Mouse (Mus musculus): ENCODE results near the gene Palm. TPM values are rescaled to one million over a fixed set of nuclear protein-coding genes. Genes with fewer than 3 reads are reported as not detected.
A peak's percentile ranks its signal among the peaks of the same experiment; 100 is the strongest.

The Palm gene
- polyA plus RNA-seq, 1 experiment from 2014 or later = 349 TPM

GRCm38 (mm10) chr10:79779784-79780663 lies 13.3 kb upstream of the Palm start:
- no peak overlapping the region for H3K27ac ChIP-seq (ENCODE audit: low read length)
- ATAC-seq = peak; percentile 91
- H3K4me2 ChIP-seq (ENCODE audit: low read length) = peak overlapping the region; percentile 59
- H3K27me3 ChIP-seq (replicated peaks; ENCODE audit: control insufficient read depth, insufficient read depth, low read length) = peaks cover 17% of the 10 kb centered on the region
- H3K4me1 ChIP-seq (replicated peaks; ENCODE audit: control insufficient read depth, insufficient read depth, low read length) = peaks cover 20% of the 10 kb centered on the region
- 1% methylated on average over 55 of the region's 55 CpGs for WGBS
- H3K9me3 ChIP-seq (ENCODE audit: control insufficient read depth, low read length) = peaks cover 2% of the 10 kb centered on the region; the same call in 1 of the 2 replicates
- H3K4me3 ChIP-seq (replicated peaks; ENCODE audit: low read length) = peak overlapping the region; percentile 44
- no peaks in the 10 kb centered on the region for H3K36me3 ChIP-seq (ENCODE audit: control insufficient read depth, insufficient read depth)
- H3K9ac ChIP-seq (replicated peaks; ENCODE audit: low read depth, low read length) = 0 out of 2 replicates have a peak overlapping the region, but pooled peaks have one; percentile 7

GRCm38 (mm10) chr10:79780664-79781015 lies 12.7 kb upstream of the Palm start:
- H3K9ac ChIP-seq (replicated peaks; ENCODE audit: low read depth, low read length) = 0 out of 2 replicates have a peak overlapping the region, but pooled peaks have one; percentile 7
- no peak; the same call in 1 of the 2 replicates for ATAC-seq
- no peak overlapping the region for H3K27ac ChIP-seq (ENCODE audit: low read length)
- H3K27me3 ChIP-seq (replicated peaks; ENCODE audit: control insufficient read depth, insufficient read depth, low read length) = peaks cover 17% of the 10 kb centered on the region
- H3K4me2 ChIP-seq (ENCODE audit: low read length) = peak overlapping the region; percentile 59
- H3K36me3 ChIP-seq (ENCODE audit: control insufficient read depth, insufficient read depth) = no peaks in the 10 kb centered on the region
- 2% methylated on average over 13 of the region's 13 CpGs for WGBS
- H3K4me3 ChIP-seq (replicated peaks; ENCODE audit: low read length) = peak overlapping the region; percentile 44
- peaks cover 20% of the 10 kb centered on the region for H3K4me1 ChIP-seq (replicated peaks; ENCODE audit: control insufficient read depth, insufficient read depth, low read length)
- no peaks in the 10 kb centered on the region for H3K9me3 ChIP-seq (ENCODE audit: control insufficient read depth, low read length)

DNA sequence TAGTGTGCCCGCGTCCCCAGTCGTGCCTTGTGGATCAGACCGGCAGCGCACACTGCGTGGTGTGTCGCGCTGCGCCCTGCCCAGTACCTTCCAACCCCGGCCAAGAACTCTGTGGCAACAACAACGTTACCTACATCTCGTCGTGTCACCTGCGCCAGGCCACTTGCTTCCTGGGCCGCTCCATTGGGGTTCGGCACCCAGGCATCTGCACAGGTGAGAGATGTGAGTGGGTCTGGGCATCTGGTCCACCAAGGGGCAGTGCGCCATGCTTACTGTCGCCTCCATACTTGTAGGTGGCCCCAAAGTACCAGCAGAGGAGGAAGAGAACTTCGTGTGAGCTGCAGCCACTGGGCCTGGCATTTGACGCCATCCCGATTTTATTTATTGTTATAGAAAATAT lies 12.2 kb upstream of the Palm start:
- Histone ChIP-seq H3K27me3 (replicated peaks; ENCODE audit: control insufficient read depth, insufficient read depth, low read length) (peaks cover 17% of the 10 kb centered on the region), H3K36me3 (ENCODE audit: control insufficient read depth, insufficient read depth) (no peaks in the 10 kb centered on the region), H3K4me2 (ENCODE audit: low read length) (peak overlapping the region; percentile 59), H3K9ac (replicated peaks; ENCODE audit: low read depth, low read length) (no peak overlapping the region), H3K9me3 (ENCODE audit: control insufficient read depth, low read length) (no peaks in the 10 kb centered on the region), H3K4me3 (replicated peaks; ENCODE audit: low read length) (peak overlapping the region; percentile 44), H3K4me1 (replicated peaks; ENCODE audit: control insufficient read depth, insufficient read depth, low read length) (peaks cover 20% of the 10 kb centered on the region), H3K27ac (ENCODE audit: low read length) (no peak overlapping the region)
- ATAC-seq = no peak
- WGBS = 27% methylated on average over 21 of the region's 21 CpGs

- no peak for ATAC-seq
- Histone ChIP-seq H3K4me2 (ENCODE audit: low read length) (no peak overlapping the region), H3K27ac (ENCODE audit: low read length) (no peak overlapping the region), H3K9me3 (ENCODE audit: control insufficient read depth, low read length) (no peaks in the 10 kb centered on the region), H3K36me3 (ENCODE audit: control insufficient read depth, insufficient read depth) (no peaks in the 10 kb centered on the region), H3K9ac (replicated peaks; ENCODE audit: low read depth, low read length) (no peak overlapping the region), H3K4me3 (replicated peaks; ENCODE audit: low read length) (no peak overlapping the region), H3K4me1 (replicated peaks; ENCODE audit: control insufficient read depth, insufficient read depth, low read length) (peaks cover 20% of the 10 kb centered on the region), H3K27me3 (replicated peaks; ENCODE audit: control insufficient read depth, insufficient read depth, low read length) (peaks cover 15% of the 10 kb centered on the region)
- WGBS = 51% methylated on average over 5 of the region's 5 CpGs
These were observed 11.4 kb upstream of the Palm start for GRCm38 (mm10) chr10:79781956-79782355.

GRCm38 (mm10) chr10:79783050-79783449 lies 10.3 kb upstream of the Palm start:
- H3K4me2 ChIP-seq (ENCODE audit: low read length) = no peak overlapping the region
- H3K9me3 ChIP-seq (ENCODE audit: control insufficient read depth, low read length) = no peaks in the 10 kb centered on the region
- peaks cover 10% of the 10 kb centered on the region for H3K27me3 ChIP-seq (replicated peaks; ENCODE audit: control insufficient read depth, insufficient read depth, low read length)
- no peak for ATAC-seq
- no peaks in the 10 kb centered on the region for H3K36me3 ChIP-seq (ENCODE audit: control insufficient read depth, insufficient read depth)
- no peak overlapping the region for H3K4me3 ChIP-seq (replicated peaks; ENCODE audit: low read length)
- no peak overlapping the region for H3K27ac ChIP-seq (ENCODE audit: low read length)
- H3K4me1 ChIP-seq (replicated peaks; ENCODE audit: control insufficient read depth, insufficient read depth, low read length) = peaks cover 13% of the 10 kb centered on the region
- WGBS = 61% methylated on average over 7 of the region's 7 CpGs
- no peak overlapping the region for H3K9ac ChIP-seq (replicated peaks; ENCODE audit: low read depth, low read length)

GRCm38 (mm10) chr10:79783920-79784800 lies 9.2 kb upstream of the Palm start:
- Histone ChIP-seq H3K27me3 (replicated peaks; ENCODE audit: control insufficient read depth, insufficient read depth, low read length) (peaks cover 10% of the 10 kb centered on the region), H3K36me3 (ENCODE audit: control insufficient read depth, insufficient read depth) (no peaks in the 10 kb centered on the region), H3K9ac (replicated peaks; ENCODE audit: low read depth, low read length) (no peak overlapping the region), H3K27ac (ENCODE audit: low read length) (no peak overlapping the region), H3K4me2 (ENCODE audit: low read length) (no peak overlapping the region), H3K4me1 (replicated peaks; ENCODE audit: control insufficient read depth, insufficient read depth, low read length) (peaks cover 12% of the 10 kb centered on the region), H3K4me3 (replicated peaks; ENCODE audit: low read length) (no peak overlapping the region), H3K9me3 (ENCODE audit: control insufficient read depth, low read length) (no peaks in the 10 kb centered on the region)
- 35% methylated on average over 27 of the region's 27 CpGs for WGBS
- ATAC-seq = no peak

DNA sequence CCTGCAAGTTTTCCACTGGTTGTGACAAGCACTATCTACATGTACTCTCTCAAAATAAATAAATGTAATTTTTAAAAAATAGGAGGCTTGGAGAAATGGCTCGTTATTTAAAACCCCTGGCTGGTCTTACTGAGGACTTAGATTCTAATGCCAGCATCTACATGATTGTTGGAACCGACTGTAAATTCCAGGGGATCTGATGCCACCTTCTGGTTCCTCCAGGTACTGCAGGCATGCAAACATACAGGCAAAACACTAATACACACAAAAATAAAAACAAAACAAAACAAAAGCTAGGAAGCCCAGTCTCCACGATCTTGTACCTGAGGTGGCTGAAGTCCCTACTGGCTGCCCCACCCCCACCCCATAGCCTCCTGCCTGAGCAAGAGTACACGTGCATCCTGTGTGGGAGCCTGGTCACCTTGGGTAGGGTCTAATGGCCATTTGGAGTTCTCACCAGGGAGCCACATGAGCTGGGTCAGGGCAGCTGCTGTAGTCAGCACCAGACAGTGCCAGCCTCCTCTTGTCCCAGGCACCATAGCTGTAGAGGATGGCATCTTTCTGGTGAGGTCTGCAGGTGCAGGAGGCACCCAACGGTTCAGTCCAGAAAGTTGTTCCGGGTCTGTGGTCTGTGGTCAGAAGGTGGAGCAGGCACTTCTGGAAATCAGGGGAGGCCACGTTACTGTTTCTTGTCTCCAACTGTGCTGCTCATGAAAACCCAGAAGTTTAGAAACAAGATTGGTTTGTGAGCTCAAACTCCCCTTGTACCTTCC lies 4.8 kb upstream of the Palm start:
- Histone ChIP-seq H3K27ac (ENCODE audit: low read length) (no peak overlapping the region), H3K9me3 (ENCODE audit: control insufficient read depth, low read length) (no peaks in the 10 kb centered on the region), H3K4me1 (replicated peaks; ENCODE audit: control insufficient read depth, insufficient read depth, low read length) (peaks cover 3% of the 10 kb centered on the region), H3K27me3 (replicated peaks; ENCODE audit: control insufficient read depth, insufficient read depth, low read length) (no peaks in the 10 kb centered on the region), H3K36me3 (ENCODE audit: control insufficient read depth, insufficient read depth) (no peaks in the 10 kb centered on the region), H3K4me2 (ENCODE audit: low read length) (no peak overlapping the region), H3K9ac (replicated peaks; ENCODE audit: low read depth, low read length) (no peak overlapping the region), H3K4me3 (replicated peaks; ENCODE audit: low read length) (no peak overlapping the region)
- no peak for ATAC-seq
- 32% methylated on average over 7 of the region's 7 CpGs for WGBS

DNA sequence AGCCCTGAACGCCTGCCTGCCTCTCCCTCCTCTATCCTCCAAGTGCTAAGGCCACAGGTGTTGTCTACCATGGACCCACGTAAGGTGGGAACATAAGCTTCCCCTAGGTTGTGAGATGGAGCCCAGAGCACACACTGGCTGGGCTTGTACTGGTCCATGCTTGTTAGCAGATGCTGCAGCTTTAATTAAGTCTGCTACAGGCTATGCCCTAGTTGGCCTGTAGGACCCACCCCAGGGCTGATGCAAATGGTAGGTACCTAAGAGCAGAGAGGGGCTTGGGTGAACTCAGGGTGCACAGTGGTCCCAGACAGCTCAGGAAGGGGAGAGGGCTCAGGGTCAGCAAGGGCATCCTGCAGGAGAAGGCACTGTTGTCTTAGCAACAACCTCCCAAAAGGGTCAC lies 3.8 kb upstream of the Palm start:
- WGBS = 51% methylated on average over 2 of the region's 2 CpGs
- no peak overlapping the region for H3K27ac ChIP-seq (ENCODE audit: low read length)
- H3K36me3 ChIP-seq (ENCODE audit: control insufficient read depth, insufficient read depth) = no peaks in the 10 kb centered on the region
- ATAC-seq = no peak
- H3K27me3 ChIP-seq (replicated peaks; ENCODE audit: control insufficient read depth, insufficient read depth, low read length) = no peaks in the 10 kb centered on the region
- no peaks in the 10 kb centered on the region for H3K9me3 ChIP-seq (ENCODE audit: control insufficient read depth, low read length)
- no peak overlapping the region for H3K4me3 ChIP-seq (replicated peaks; ENCODE audit: low read length)
- H3K4me1 ChIP-seq (replicated peaks; ENCODE audit: control insufficient read depth, insufficient read depth, low read length) = peaks cover 5% of the 10 kb centered on the region
- H3K9ac ChIP-seq (replicated peaks; ENCODE audit: low read depth, low read length) = no peak overlapping the region
- H3K4me2 ChIP-seq (ENCODE audit: low read length) = no peak overlapping the region
